Mouse (Mus musculus) megakaryocyte, embryonic 14.5 days (primary cell): ENCODE results near the gene Taf8.

Source experiments
- FLI1 ChIP-seq: IDR thresholded peaks from 2 replicates; pipeline ENCODE4 v1.6.1; 2012; ENCODE audit warnings: low read length, inconsistent platforms, mixed read lengths
- GATA1 ChIP-seq: IDR thresholded peaks from 3 replicates; pipeline ENCODE4 v1.6.1; 2012; ENCODE audit warnings: mixed read lengths, low read length, inconsistent platforms, borderline replicate concordance

GRCm38 (mm10) chr17:47545861-47546331, 43.8 kb upstream of the Taf8 start:
- TF ChIP-seq FLI1 = no peak
- no peak for TF ChIP-seq GATA1
